Mouse (Mus musculus): ENCODE data around the gene Tmigd3. TPM values are rescaled to one million over a fixed set of nuclear protein-coding genes. Genes with fewer than 3 reads are reported as not detected.

Gene Tmigd3
- polyA plus RNA-seq, 1 experiment from 2014 or later = not detected

DNA sequence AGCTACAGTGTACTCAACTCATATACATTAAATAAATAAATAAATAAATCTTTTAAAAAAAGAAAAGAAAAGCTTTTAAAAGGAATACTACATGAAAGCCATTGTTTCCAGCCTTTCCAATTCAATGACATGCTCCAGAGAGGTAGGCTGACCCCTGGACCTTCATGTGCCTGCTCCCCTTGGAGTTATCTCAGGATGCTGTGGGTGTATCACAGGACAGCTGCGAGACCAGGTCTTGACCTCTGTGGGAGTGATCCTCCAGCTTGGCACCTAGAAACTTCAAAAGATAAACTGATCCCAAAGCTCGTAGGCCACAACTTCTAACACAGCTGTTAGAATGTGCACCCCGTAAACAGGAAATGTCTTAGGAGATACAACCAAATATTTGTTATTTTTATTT is 32.0 kb upstream of the Tmigd3 start:
- WGBS = 79% methylated on average over 3 of the region's 3 CpGs

DNA sequence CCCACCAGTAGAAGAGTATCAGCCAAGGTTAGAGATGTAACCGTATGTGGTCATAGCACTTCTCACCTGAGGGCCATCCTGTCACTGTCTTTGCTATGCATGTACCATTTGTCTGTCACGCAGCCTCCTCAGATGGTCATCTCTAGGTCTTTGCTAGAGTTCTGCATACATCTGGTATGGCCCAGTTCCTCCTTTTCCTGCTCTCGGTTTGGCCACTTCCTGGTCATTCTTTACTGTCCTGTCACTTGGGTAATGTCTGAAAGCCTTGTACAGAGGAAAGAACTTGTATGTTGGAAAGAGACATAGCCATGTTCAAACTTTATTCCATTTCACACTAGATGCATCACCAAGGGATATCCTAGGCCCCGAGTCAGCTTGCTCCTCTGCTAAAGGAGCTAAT is 30.9 kb upstream of the Tmigd3 start:
- 90% methylated on average over 4 of the region's 4 CpGs for WGBS
- H3K36me3 ChIP-seq (replicated peaks; ENCODE audit: control insufficient read depth, insufficient read depth) = no peaks in the 10 kb centered on the region
- H3K9me3 ChIP-seq (ENCODE audit: control insufficient read depth, low read length) = no peaks in the 10 kb centered on the region
- no peaks in the 10 kb centered on the region for H3K4me1 ChIP-seq (replicated peaks; ENCODE audit: control insufficient read depth, insufficient read depth, low read length)
- H3K27ac ChIP-seq = no peak overlapping the region
- no peak overlapping the region for H3K4me2 ChIP-seq (replicated peaks)
- no peak overlapping the region for H3K4me3 ChIP-seq (replicated peaks; ENCODE audit: low read length)
- H3K9ac ChIP-seq = no peak overlapping the region
- no peaks in the 10 kb centered on the region for H3K27me3 ChIP-seq (ENCODE audit: control insufficient read depth, insufficient read depth, low read length)
- ATAC-seq (ENCODE audit: low FRiP score) = no peak
- DNase-seq (ENCODE audit: low spot score) = no peak

More for the DNA sequence above, 32.0 kb upstream of the Tmigd3 start:
- Histone ChIP-seq H3K9me3 (ENCODE audit: control insufficient read depth, low read length) (no peaks in the 10 kb centered on the region), H3K4me1 (replicated peaks; ENCODE audit: control insufficient read depth, insufficient read depth, low read length) (no peaks in the 10 kb centered on the region), H3K4me3 (replicated peaks; ENCODE audit: low read length) (no peak overlapping the region), H3K4me2 (replicated peaks) (no peak overlapping the region), H3K36me3 (replicated peaks; ENCODE audit: control insufficient read depth, insufficient read depth) (no peaks in the 10 kb centered on the region), H3K9ac (no peak overlapping the region), H3K27ac (no peak overlapping the region), H3K27me3 (ENCODE audit: control insufficient read depth, insufficient read depth, low read length) (no peaks in the 10 kb centered on the region)
- DNase-seq (ENCODE audit: low spot score) (no peak), ATAC-seq (ENCODE audit: low FRiP score) (no peak)

DNA sequence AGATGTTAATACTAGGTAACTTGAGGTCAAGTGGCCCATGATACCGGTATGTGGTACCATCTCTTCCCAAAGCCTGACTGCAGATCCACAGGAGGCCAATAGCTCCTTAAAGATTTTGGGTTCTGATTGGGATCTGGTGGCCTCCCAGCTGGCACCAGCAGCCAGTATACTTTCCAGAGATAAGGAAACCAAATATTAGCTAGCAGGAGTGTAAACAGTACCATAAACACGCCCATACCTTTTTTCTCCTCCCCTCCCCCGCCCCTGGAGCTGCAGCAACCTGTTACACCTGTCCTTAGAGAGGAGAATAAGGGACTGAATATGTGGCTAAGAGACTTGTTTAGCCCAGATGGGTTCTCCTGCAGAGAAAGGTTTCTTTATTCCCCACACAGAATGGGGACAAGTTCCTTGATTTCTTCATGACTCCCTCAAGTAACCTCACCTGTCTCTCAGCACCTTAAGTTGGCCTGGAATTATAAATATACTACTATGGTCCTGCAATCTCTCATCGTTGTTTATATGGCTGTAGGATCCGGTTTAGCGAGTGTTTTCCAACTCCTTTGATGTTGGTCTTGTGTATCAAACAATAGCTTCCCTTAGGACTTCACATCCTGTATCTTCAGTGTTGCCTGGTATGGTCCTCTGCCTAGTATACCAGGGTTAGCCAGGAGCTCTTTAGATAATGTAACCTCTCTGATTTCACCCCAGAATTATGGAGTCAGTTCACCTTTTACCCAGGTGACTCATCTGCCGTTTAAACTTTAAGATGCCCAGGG is 24.2 kb upstream of the Tmigd3 start:
- ATAC-seq (ENCODE audit: low FRiP score) (no peak), DNase-seq (ENCODE audit: low spot score) (no peak)
- Histone ChIP-seq H3K9ac (no peak overlapping the region), H3K4me1 (replicated peaks; ENCODE audit: control insufficient read depth, insufficient read depth, low read length) (no peaks in the 10 kb centered on the region), H3K4me3 (replicated peaks; ENCODE audit: low read length) (no peak overlapping the region), H3K4me2 (replicated peaks) (no peak overlapping the region), H3K36me3 (replicated peaks; ENCODE audit: control insufficient read depth, insufficient read depth) (no peaks in the 10 kb centered on the region), H3K27ac (no peak overlapping the region), H3K9me3 (ENCODE audit: control insufficient read depth, low read length) (no peaks in the 10 kb centered on the region), H3K27me3 (ENCODE audit: control insufficient read depth, insufficient read depth, low read length) (no peaks in the 10 kb centered on the region)
- 74% methylated on average over 7 of the region's 7 CpGs for WGBS

DNA sequence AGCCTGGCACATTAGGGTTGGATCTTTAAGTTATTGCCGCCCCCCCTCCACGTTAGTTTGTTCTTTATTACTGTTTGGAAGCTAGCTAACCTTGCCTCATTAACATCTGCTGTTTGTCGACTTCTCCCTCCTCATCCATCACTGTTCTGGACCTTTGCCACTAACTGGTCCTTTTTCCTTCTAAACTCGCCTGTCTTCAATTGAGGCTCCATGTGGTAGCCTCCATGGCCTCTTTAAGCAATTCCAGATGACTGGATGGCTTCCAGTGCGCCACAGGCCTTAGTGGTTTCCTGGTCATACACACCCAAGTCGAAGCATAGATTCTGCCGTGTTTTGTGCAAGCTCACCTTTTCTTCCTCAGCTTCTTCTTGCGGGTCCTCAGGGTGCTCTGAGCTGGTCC is 16.9 kb upstream of the Tmigd3 start:
- no peaks in the 10 kb centered on the region for H3K36me3 ChIP-seq (replicated peaks; ENCODE audit: control insufficient read depth, insufficient read depth)
- no peak overlapping the region for H3K27ac ChIP-seq
- H3K9ac ChIP-seq = no peak overlapping the region
- WGBS = 75% methylated on average over 8 of the region's 8 CpGs
- H3K9me3 ChIP-seq (ENCODE audit: control insufficient read depth, low read length) = no peaks in the 10 kb centered on the region
- ATAC-seq (ENCODE audit: low FRiP score) (no peak), DNase-seq (ENCODE audit: low spot score) (no peak)
- H3K4me1 ChIP-seq (replicated peaks; ENCODE audit: control insufficient read depth, insufficient read depth, low read length) = no peaks in the 10 kb centered on the region
- no peak overlapping the region for H3K4me3 ChIP-seq (replicated peaks; ENCODE audit: low read length)
- H3K27me3 ChIP-seq (ENCODE audit: control insufficient read depth, insufficient read depth, low read length) = no peaks in the 10 kb centered on the region
- H3K4me2 ChIP-seq (replicated peaks) = no peak overlapping the region

DNA sequence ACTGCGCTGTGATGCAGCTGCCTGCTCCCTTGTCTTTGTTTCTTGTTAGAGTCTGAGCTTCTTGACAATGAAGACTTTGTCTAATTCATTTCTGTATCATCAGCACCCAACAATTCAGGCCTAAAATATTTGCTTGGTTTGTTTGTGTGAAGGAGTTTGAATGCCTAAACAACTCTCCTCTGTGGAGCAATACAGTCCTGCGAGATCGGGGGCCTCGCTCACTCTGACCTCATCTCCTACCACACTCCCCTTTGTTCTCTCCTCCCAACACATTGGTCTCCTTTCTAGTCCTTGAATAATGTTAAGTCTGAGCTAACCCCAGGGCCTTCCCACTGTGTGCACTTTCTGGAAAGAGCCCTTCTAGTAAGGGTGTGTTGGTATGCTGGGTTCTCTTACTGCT is 15.9 kb upstream of the Tmigd3 start:
- Histone ChIP-seq H3K4me3 (replicated peaks; ENCODE audit: low read length) (no peak overlapping the region), H3K9ac (no peak overlapping the region), H3K27me3 (ENCODE audit: control insufficient read depth, insufficient read depth, low read length) (no peaks in the 10 kb centered on the region), H3K27ac (no peak overlapping the region), H3K9me3 (ENCODE audit: control insufficient read depth, low read length) (no peaks in the 10 kb centered on the region), H3K4me2 (replicated peaks) (no peak overlapping the region), H3K36me3 (replicated peaks; ENCODE audit: control insufficient read depth, insufficient read depth) (no peaks in the 10 kb centered on the region), H3K4me1 (replicated peaks; ENCODE audit: control insufficient read depth, insufficient read depth, low read length) (no peaks in the 10 kb centered on the region)
- no peak for DNase-seq (ENCODE audit: low spot score)
- no peak for ATAC-seq (ENCODE audit: low FRiP score)
- WGBS = 79% methylated on average over 4 of the region's 4 CpGs

DNA sequence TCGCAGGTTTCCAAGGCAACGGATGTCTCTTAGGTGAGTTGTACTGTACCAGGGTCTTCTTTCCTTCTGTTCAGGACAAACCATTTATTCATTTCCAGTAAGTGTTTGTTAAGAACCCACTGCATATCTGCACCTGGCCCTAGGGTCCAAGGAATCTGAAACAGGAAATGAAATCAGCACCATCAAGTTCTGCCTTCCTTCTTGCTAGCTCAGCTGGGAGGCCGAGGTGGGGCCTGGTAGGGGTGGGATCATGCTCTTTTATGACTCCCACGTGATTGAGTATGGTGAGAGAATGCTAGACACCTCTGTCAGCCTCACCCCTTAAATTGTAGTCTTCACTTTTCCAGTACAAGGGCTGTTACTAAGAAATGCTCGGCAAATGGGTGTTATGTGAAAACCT is 13.2 kb upstream of the Tmigd3 start:
- Histone ChIP-seq H3K27me3 (ENCODE audit: control insufficient read depth, insufficient read depth, low read length) (no peaks in the 10 kb centered on the region), H3K27ac (no peak overlapping the region), H3K36me3 (replicated peaks; ENCODE audit: control insufficient read depth, insufficient read depth) (no peaks in the 10 kb centered on the region), H3K9me3 (ENCODE audit: control insufficient read depth, low read length) (no peaks in the 10 kb centered on the region), H3K9ac (no peak overlapping the region), H3K4me2 (replicated peaks) (no peak overlapping the region), H3K4me3 (replicated peaks; ENCODE audit: low read length) (no peak overlapping the region), H3K4me1 (replicated peaks; ENCODE audit: control insufficient read depth, insufficient read depth, low read length) (no peaks in the 10 kb centered on the region)
- DNase-seq (ENCODE audit: low spot score) = no peak
- ATAC-seq (ENCODE audit: low FRiP score) = no peak
- 76% methylated on average over 5 of the region's 5 CpGs for WGBS

DNA sequence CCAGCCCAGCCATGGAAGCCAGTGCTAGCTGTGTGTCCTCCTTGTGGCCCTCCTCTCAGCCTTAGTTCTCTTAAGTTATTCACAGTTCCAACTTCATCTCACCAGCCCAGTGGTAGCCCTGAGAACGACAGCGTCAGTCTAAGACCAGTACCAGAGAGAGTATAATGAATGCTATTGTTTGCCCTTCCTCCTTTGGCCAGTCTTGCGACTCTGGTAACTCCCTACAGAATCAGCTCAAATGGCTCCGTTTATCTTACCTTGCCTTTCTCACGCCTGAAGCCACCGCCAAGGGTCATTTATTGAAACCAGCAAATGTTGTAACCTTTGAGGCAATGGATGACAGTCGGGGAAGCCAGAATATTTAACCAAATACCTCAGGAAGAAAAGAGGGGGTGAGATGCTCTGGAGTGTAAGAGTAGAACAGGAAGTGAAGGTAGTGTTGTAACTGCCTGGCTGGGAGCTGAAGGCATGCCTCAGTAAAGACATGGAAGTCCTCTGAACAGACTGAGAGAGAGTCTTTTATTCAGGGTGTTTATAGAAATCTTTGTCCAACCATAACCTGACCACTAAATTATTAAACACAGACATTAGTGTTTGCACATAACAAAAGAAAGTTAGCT is 8.8 kb upstream of the Tmigd3 start:
- ATAC-seq (ENCODE audit: low FRiP score) (no peak), DNase-seq (ENCODE audit: low spot score) (no peak)
- Histone ChIP-seq H3K36me3 (replicated peaks; ENCODE audit: control insufficient read depth, insufficient read depth) (no peaks in the 10 kb centered on the region), H3K27me3 (ENCODE audit: control insufficient read depth, insufficient read depth, low read length) (no peaks in the 10 kb centered on the region), H3K4me1 (replicated peaks; ENCODE audit: control insufficient read depth, insufficient read depth, low read length) (no peaks in the 10 kb centered on the region), H3K4me3 (replicated peaks; ENCODE audit: low read length) (no peak overlapping the region), H3K4me2 (replicated peaks) (no peak overlapping the region), H3K9me3 (ENCODE audit: control insufficient read depth, low read length) (no peaks in the 10 kb centered on the region), H3K27ac (no peak overlapping the region), H3K9ac (no peak overlapping the region)
- 44% methylated on average over 7 of the region's 7 CpGs for WGBS

DNA sequence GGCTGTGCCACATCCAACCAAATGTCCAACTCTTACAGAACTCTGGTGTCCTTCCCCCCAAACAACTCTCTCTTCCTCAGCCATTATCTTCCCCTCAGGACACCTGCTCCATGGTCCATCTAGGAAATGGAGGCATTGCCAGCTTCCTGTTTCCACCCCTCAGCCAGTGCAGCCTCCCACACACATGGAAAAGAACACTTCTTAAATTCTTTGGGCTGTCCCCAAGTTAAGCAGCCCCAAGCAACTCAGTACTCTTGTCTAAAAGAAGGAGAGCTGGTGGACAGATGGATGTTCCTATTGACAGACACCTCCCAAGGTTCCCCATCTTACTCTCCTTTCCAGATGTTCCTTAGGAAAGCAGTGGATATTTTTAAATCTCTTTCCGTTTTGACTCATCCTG is 6.6 kb upstream of the Tmigd3 start:
- ATAC-seq (ENCODE audit: low FRiP score) (no peak), DNase-seq (ENCODE audit: low spot score) (no peak)
- Histone ChIP-seq H3K4me2 (replicated peaks) (no peak overlapping the region), H3K4me1 (replicated peaks; ENCODE audit: control insufficient read depth, insufficient read depth, low read length) (no peaks in the 10 kb centered on the region), H3K9ac (no peak overlapping the region), H3K27ac (no peak overlapping the region), H3K36me3 (replicated peaks; ENCODE audit: control insufficient read depth, insufficient read depth) (no peaks in the 10 kb centered on the region), H3K4me3 (replicated peaks; ENCODE audit: low read length) (no peak overlapping the region), H3K9me3 (ENCODE audit: control insufficient read depth, low read length) (no peaks in the 10 kb centered on the region), H3K27me3 (ENCODE audit: control insufficient read depth, insufficient read depth, low read length) (no peaks in the 10 kb centered on the region)
- WGBS = 81% methylated on average over 1 of the region's 1 CpGs

DNA sequence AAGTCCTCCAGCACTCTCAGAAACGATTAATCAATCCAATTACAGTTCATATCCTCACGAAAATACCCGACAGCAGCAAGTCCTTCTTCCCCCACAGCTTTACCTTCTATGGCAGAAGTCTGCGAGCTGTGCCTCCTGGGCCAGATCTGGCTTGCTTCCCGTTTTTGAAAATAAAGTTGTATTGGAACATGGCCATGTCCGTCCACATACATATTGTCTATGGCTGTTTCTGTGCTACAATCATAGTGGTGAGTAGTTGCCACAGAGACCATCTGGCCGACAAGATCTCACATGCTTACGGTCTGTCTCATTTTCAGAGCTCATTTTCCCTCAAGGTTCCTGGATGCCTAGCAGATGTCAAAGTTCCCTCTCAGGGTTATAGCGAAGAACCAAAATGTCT is 5.6 kb upstream of the Tmigd3 start:
- H3K36me3 ChIP-seq (replicated peaks; ENCODE audit: control insufficient read depth, insufficient read depth) = no peaks in the 10 kb centered on the region
- no peaks in the 10 kb centered on the region for H3K4me1 ChIP-seq (replicated peaks; ENCODE audit: control insufficient read depth, insufficient read depth, low read length)
- H3K9ac ChIP-seq = no peak overlapping the region
- 71% methylated on average over 9 of the region's 9 CpGs for WGBS
- H3K27ac ChIP-seq = no peak overlapping the region
- H3K4me3 ChIP-seq (replicated peaks; ENCODE audit: low read length) = no peak overlapping the region
- no peak overlapping the region for H3K4me2 ChIP-seq (replicated peaks)
- ATAC-seq (ENCODE audit: low FRiP score) = no peak
- no peaks in the 10 kb centered on the region for H3K27me3 ChIP-seq (ENCODE audit: control insufficient read depth, insufficient read depth, low read length)
- no peak for DNase-seq (ENCODE audit: low spot score)
- H3K9me3 ChIP-seq (ENCODE audit: control insufficient read depth, low read length) = no peaks in the 10 kb centered on the region

All from hindbrain, embryonic 14.5 days (tissue).